Mouse (Mus musculus): Measurements from ENCODE around the gene Cuedc2.

The Cuedc2 gene

GRCm38 (mm10) chr19:46318586-46319378 lies 19.7 kb downstream of the Cuedc2 start:
- no peak for DNase-seq (ENCODE audit: low read depth, low spot score)
- H3K27me3 ChIP-seq (ENCODE audit: control insufficient read depth, insufficient read depth, low read length, poor library complexity, severe bottlenecking), result no peaks in the 10 kb centered on the region
- H3K36me3 ChIP-seq (ENCODE audit: control insufficient read depth, insufficient read depth, low read length, poor library complexity, severe bottlenecking), result no peaks in the 10 kb centered on the region

GRCm38 (mm10) chr19:46318031-46318471 lies 20.5 kb downstream of the Cuedc2 start:
- DNase-seq (ENCODE audit: low read depth, low spot score), result peak; percentile 18
- no peaks in the 10 kb centered on the region for H3K27me3 ChIP-seq (ENCODE audit: control insufficient read depth, insufficient read depth, low read length, poor library complexity, severe bottlenecking)
- H3K36me3 ChIP-seq (ENCODE audit: control insufficient read depth, insufficient read depth, low read length, poor library complexity, severe bottlenecking), result no peaks in the 10 kb centered on the region

GRCm38 (mm10) chr19:46317546-46317885 lies 21.0 kb downstream of the Cuedc2 start:
- no peak for DNase-seq (ENCODE audit: low read depth, low spot score)
- no peaks in the 10 kb centered on the region for H3K27me3 ChIP-seq (ENCODE audit: control insufficient read depth, insufficient read depth, low read length, poor library complexity, severe bottlenecking)
- H3K36me3 ChIP-seq (ENCODE audit: control insufficient read depth, insufficient read depth, low read length, poor library complexity, severe bottlenecking), result peaks cover 3% of the 10 kb centered on the region

- no peaks in the 10 kb centered on the region for H3K27me3 ChIP-seq (ENCODE audit: control insufficient read depth, insufficient read depth, low read length, poor library complexity, severe bottlenecking)
- peaks cover 5% of the 10 kb centered on the region for H3K36me3 ChIP-seq (ENCODE audit: control insufficient read depth, insufficient read depth, low read length, poor library complexity, severe bottlenecking)
- DNase-seq (ENCODE audit: low read depth, low spot score), result peak; percentile 39
Measured at GRCm38 (mm10) chr19:46316846-46317545, 21.5 kb downstream of the Cuedc2 start.

GRCm38 (mm10) chr19:46315752-46316610 lies 22.5 kb downstream of the Cuedc2 start:
- no peak for DNase-seq (ENCODE audit: low read depth, low spot score)
- Histone ChIP-seq H3K27me3 (ENCODE audit: control insufficient read depth, insufficient read depth, low read length, poor library complexity, severe bottlenecking) (no peaks in the 10 kb centered on the region), H3K36me3 (ENCODE audit: control insufficient read depth, insufficient read depth, low read length, poor library complexity, severe bottlenecking) (peaks cover 14% of the 10 kb centered on the region)

- H3K27me3 ChIP-seq (ENCODE audit: control insufficient read depth, insufficient read depth, low read length, poor library complexity, severe bottlenecking), result no peaks in the 10 kb centered on the region
- peaks cover 22% of the 10 kb centered on the region for H3K36me3 ChIP-seq (ENCODE audit: control insufficient read depth, insufficient read depth, low read length, poor library complexity, severe bottlenecking)
- DNase-seq (ENCODE audit: low read depth, low spot score), result no peak
Measured at GRCm38 (mm10) chr19:46314872-46315742, 23.4 kb downstream of the Cuedc2 start.

- DNase-seq (ENCODE audit: low read depth, low spot score), result no peak
- Histone ChIP-seq H3K27me3 (ENCODE audit: control insufficient read depth, insufficient read depth, low read length, poor library complexity, severe bottlenecking) (no peaks in the 10 kb centered on the region), H3K36me3 (ENCODE audit: control insufficient read depth, insufficient read depth, low read length, poor library complexity, severe bottlenecking) (peaks cover 29% of the 10 kb centered on the region)
Measured at GRCm38 (mm10) chr19:46314151-46314601, 24.3 kb downstream of the Cuedc2 start.

- no peak for DNase-seq (ENCODE audit: low read depth, low spot score)
- Histone ChIP-seq H3K36me3 (ENCODE audit: control insufficient read depth, insufficient read depth, low read length, poor library complexity, severe bottlenecking) (peaks cover 31% of the 10 kb centered on the region), H3K27me3 (ENCODE audit: control insufficient read depth, insufficient read depth, low read length, poor library complexity, severe bottlenecking) (no peaks in the 10 kb centered on the region)
Measured at GRCm38 (mm10) chr19:46313591-46313990, 24.9 kb downstream of the Cuedc2 start.

- Histone ChIP-seq H3K27me3 (ENCODE audit: control insufficient read depth, insufficient read depth, low read length, poor library complexity, severe bottlenecking) (no peaks in the 10 kb centered on the region), H3K36me3 (ENCODE audit: control insufficient read depth, insufficient read depth, low read length, poor library complexity, severe bottlenecking) (peaks cover 35% of the 10 kb centered on the region)
- no peak for DNase-seq (ENCODE audit: low read depth, low spot score)
Measured at GRCm38 (mm10) chr19:46313116-46313515, 25.4 kb downstream of the Cuedc2 start.

GRCm38 (mm10) chr19:46312566-46312965 lies 25.9 kb downstream of the Cuedc2 start:
- no peak for DNase-seq (ENCODE audit: low read depth, low spot score)
- H3K36me3 ChIP-seq (ENCODE audit: control insufficient read depth, insufficient read depth, low read length, poor library complexity, severe bottlenecking), result peaks cover 41% of the 10 kb centered on the region
- no peaks in the 10 kb centered on the region for H3K27me3 ChIP-seq (ENCODE audit: control insufficient read depth, insufficient read depth, low read length, poor library complexity, severe bottlenecking)

- no peak for DNase-seq (ENCODE audit: low read depth, low spot score)
- Histone ChIP-seq H3K27me3 (ENCODE audit: control insufficient read depth, insufficient read depth, low read length, poor library complexity, severe bottlenecking) (no peaks in the 10 kb centered on the region), H3K36me3 (ENCODE audit: control insufficient read depth, insufficient read depth, low read length, poor library complexity, severe bottlenecking) (peaks cover 47% of the 10 kb centered on the region)
Measured at GRCm38 (mm10) chr19:46311341-46311740, 27.2 kb downstream of the Cuedc2 start.

GRCm38 (mm10) chr19:46310312-46310865 lies 28.1 kb downstream of the Cuedc2 start:
- peaks cover 47% of the 10 kb centered on the region for H3K36me3 ChIP-seq (ENCODE audit: control insufficient read depth, insufficient read depth, low read length, poor library complexity, severe bottlenecking)
- no peak for DNase-seq (ENCODE audit: low read depth, low spot score)
- H3K27me3 ChIP-seq (ENCODE audit: control insufficient read depth, insufficient read depth, low read length, poor library complexity, severe bottlenecking), result no peaks in the 10 kb centered on the region

GRCm38 (mm10) chr19:46309651-46310305 lies 28.7 kb downstream of the Cuedc2 start:
- no peak for DNase-seq (ENCODE audit: low read depth, low spot score)
- Histone ChIP-seq H3K27me3 (ENCODE audit: control insufficient read depth, insufficient read depth, low read length, poor library complexity, severe bottlenecking) (no peaks in the 10 kb centered on the region), H3K36me3 (ENCODE audit: control insufficient read depth, insufficient read depth, low read length, poor library complexity, severe bottlenecking) (peaks cover 47% of the 10 kb centered on the region)
